Mouse (Mus musculus) bone marrow, adult 2 months (tissue): ENCODE measurements around the gene Gprc5d. TPM values are rescaled to one million over a fixed set of nuclear protein-coding genes. Genes with fewer than 3 reads are reported as not detected.

Experiments used
- H3K27ac ChIP-seq: fragments of 200-500 bp; 2 replicates; pipeline ENCODE4 v1.5.1; 2012; ENCODE audit warnings: low read depth, mild to moderate bottlenecking, control low read depth, inconsistent platforms, low read length; ENCODE audit not compliant: control insufficient read depth, poor library complexity, insufficient read depth
- H3K4me1 ChIP-seq: fragments of 200-500 bp; 2 replicates; pipeline ENCODE4 v1.6.1; 2011; ENCODE audit warnings: low read length; ENCODE audit not compliant: control insufficient read depth, insufficient read depth
- H3K4me3 ChIP-seq: fragments of 200-500 bp; replicated peaks from 2 replicates; pipeline ENCODE3; 2011; ENCODE audit warnings: mild to moderate bottlenecking, low read depth, low read length, control low read depth; ENCODE audit not compliant: control insufficient read depth
- CTCF ChIP-seq: fragments of 200-500 bp; IDR thresholded peaks from 2 replicates; pipeline ENCODE4 v1.5.1; 2011; ENCODE audit warnings: low read length, control low read depth; ENCODE audit not compliant: control insufficient read depth, insufficient read depth
- POLR2A ChIP-seq: fragments of 200-500 bp; IDR thresholded peaks from 2 replicates; pipeline ENCODE4 v1.6.1; 2011; ENCODE audit warnings: low read depth, mild to moderate bottlenecking, control low read depth, low read length, borderline replicate concordance; ENCODE audit not compliant: control insufficient read depth
- WGBS: fragments of 180-500 bp; shearing (Covaris S2); methylation state at CpG from one replicate; pipeline ENCODE4 v1.1.7; 2018; 5-methylcytosine and 5-hydroxymethylcytosine counted together
- polyA plus RNA-seq: library from polyadenylated mRNA; stranded (reverse); fragments of >200 nt; gene quantifications from 2 replicates; pipeline ENCODE4 v1.2.4, GENCODE M21; 2011; ENCODE audit warnings: low replicate concordance; ENCODE audit not compliant: missing spikeins, insufficient read depth, insufficient read length

The Gprc5d gene
- polyA plus RNA-seq, 1 experiment = not detected

DNA sequence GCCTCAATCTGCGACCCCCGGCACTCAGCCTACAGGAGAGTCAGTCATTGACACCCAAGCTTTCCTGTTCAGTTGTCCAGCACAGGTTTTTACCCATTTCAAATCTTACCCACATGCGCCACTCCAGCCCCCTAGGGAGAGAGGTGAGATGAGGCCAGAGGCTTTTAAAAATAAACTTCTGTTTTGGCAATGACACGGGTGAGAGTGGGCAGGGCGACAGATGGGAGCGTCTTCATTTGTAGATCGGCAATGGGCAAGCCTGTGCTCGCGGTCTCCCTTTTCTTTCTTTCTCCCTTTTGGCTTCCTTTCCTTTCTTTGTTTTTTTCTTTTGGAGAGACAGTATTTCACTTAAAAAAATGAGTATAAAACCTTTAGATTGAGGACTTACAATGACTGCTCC lies 15.4 kb upstream of the Gprc5d start:
- no peak overlapping the region for H3K27ac ChIP-seq
- no peak overlapping the region for H3K4me3 ChIP-seq
- no peaks in the 10 kb centered on the region; the same call in 1 of the 2 replicates for H3K4me1 ChIP-seq
- 92% methylated on average over 9 of the region's 9 CpGs for WGBS
- TF ChIP-seq POLR2A (no peak), CTCF (no peak)

DNA sequence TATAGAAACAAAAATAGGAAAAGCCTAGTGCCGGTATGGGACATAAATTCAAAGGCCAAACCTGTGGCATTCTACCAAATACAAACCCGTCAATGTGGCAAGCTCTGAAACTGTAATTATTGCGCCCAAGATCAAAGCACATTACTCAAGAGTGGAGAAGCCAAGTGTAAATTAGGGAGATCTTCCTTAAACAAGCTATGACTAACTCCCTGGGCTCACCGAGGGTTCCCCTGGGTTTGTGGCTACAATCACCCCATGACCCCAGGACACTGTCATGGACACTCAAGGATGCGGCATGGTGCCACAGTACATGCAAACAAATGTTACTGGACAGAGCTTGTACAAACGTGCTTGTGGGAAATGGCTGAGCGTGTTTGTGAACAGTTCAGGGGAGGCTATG lies 15.0 kb upstream of the Gprc5d start:
- Histone ChIP-seq H3K4me3 (no peak overlapping the region), H3K4me1 (no peaks in the 10 kb centered on the region), H3K27ac (no peak overlapping the region)
- 91% methylated on average over 7 of the region's 7 CpGs for WGBS
- TF ChIP-seq CTCF (no peak), POLR2A (no peak)

DNA sequence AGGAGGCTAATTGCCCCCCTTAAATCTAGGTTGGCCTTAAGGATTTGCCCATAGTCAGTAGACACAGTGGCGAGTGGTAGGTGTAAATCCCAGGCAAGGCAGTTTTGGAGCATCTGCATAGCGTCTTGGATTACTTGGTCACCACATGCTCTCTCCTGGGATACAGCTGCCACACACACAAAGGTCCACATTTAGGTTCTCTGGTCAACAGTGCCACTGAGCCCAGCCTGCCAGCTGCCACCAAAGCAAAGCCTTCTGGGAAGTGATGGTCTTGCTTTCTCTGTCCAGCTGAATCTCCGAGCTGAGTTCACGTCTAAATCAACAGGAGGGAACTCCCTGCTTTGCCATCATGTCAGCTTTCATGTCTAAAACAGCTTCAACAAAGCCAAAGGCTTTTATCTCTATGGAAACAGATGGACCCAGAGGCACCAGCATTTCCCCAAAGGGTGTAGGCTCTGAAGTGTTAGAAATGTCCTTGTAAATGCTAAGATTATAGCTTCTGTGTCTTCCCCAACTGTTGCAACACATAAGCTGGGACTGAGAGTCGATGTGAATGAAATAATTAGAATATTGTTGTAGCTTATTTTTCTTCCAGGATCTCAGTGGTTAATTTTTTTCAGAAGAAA lies 6.8 kb upstream of the Gprc5d start:
- Histone ChIP-seq H3K4me3 (no peak overlapping the region), H3K27ac (no peak overlapping the region), H3K4me1 (no peaks in the 10 kb centered on the region)
- WGBS = 58% methylated on average over 5 of the region's 5 CpGs
- TF ChIP-seq CTCF (no peak), POLR2A (no peak)

GRCm38 (mm10) chr6:135116479-135116878 lies 1.6 kb downstream of the Gprc5d start:
- no peak overlapping the region for H3K4me3 ChIP-seq
- TF ChIP-seq POLR2A (no peak), CTCF (no peak)
- H3K4me1 ChIP-seq = no peaks in the 10 kb centered on the region
- 30% methylated on average over 8 of the region's 8 CpGs for WGBS
- H3K27ac ChIP-seq = no peak overlapping the region

DNA sequence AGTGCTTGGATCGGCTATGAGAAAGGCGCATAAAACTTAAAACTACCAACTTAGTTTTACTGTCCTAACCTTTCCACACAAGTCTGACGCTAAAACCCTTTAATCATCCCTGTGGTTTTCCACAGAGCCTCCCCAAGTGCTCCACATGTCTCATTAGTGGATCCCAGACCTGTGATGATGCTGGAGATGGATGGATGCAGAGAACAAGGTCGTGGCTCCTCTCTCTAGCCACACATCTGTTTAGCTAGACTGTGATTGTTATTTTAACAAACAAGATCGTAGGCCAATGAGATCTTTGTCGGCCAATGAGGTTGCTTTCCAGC lies 5.0 kb downstream of the Gprc5d start:
- H3K4me1 ChIP-seq = no peaks in the 10 kb centered on the region; the same call in 1 of the 2 replicates
- TF ChIP-seq POLR2A (no peak), CTCF (no peak)
- 66% methylated on average over 6 of the region's 6 CpGs for WGBS
- H3K27ac ChIP-seq = no peak overlapping the region
- no peak overlapping the region for H3K4me3 ChIP-seq

DNA sequence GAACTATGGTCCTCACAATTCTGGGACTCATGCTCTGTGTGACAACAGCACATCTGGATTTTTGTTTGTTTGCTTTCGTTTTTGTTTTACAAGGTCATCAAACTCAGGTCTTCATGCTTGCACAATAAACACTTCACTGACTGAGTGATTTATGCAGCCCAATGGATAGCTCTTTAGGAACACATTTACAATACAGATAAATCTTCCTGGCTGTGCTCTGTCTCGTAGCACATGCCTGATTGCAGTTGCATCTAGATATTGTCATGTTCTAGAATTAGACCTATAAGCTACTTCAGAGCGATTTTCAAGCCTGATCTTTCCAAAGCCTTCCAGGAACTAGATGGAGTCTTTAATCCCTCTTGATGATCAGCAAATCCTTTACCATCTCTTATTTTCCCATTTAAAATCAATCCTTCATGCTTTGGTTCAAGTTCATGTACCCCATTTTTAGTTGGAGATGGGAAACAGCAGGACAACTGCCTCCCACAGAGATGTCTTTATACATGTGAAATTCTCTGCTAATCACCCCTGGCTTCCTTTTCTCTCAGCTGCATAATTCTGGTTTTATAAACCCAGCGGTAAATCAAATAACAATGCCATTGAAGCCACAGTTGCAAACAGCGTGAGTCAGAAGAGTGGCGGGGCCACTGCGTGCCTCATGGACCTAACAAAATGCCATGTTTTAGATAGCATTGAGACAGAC lies 5.5 kb downstream of the Gprc5d start:
- Histone ChIP-seq H3K27ac (no peak overlapping the region), H3K4me1 (no peaks in the 10 kb centered on the region; the same call in 1 of the 2 replicates), H3K4me3 (no peak overlapping the region)
- 68% methylated on average over 7 of the region's 7 CpGs for WGBS
- TF ChIP-seq POLR2A (no peak), CTCF (no peak)

- WGBS = 78% methylated on average over 6 of the region's 6 CpGs
- Histone ChIP-seq H3K4me3 (no peak overlapping the region), H3K4me1 (no peaks in the 10 kb centered on the region; the same call in 1 of the 2 replicates), H3K27ac (no peak overlapping the region)
- TF ChIP-seq POLR2A (no peak), CTCF (no peak)
These were observed 11.1 kb downstream of the Gprc5d start for GRCm38 (mm10) chr6:135107014-135107413.

DNA sequence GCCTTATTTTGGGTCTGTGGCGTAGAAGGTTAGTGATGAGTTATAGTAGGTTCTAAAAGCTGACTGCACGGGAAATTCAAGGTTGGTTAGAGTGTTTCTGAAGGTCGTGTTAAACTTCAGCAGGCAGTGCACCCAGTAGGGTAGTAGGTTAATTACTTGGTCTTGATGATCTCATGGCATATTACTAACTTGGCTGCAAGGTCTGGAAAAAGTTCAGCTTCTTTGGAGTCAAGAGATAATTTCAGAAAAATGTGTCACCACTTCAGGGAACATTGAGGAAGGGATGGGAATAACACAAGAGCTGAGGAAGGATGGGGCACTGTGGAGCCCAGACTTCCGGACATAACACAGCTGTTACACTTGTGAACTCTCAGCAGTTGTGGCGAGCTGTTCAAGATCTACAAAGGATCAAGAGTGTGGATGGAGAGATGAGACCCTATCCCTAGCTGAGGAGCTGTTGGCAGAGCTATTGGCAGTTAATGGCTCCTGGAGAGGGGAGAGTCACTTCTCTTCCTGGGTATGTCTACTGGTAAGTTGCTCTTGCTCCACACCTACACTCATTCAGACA lies 15.3 kb downstream of the Gprc5d start:
- Histone ChIP-seq H3K4me1 (no peaks in the 10 kb centered on the region), H3K4me3 (no peak overlapping the region), H3K27ac (no peak overlapping the region)
- no peak for TF ChIP-seq CTCF
- no peak for TF ChIP-seq POLR2A
- 77% methylated on average over 5 of the region's 5 CpGs for WGBS
